Mouse (Mus musculus): ENCODE data around the gene Tspan9. TPM values are rescaled to one million over a fixed set of nuclear protein-coding genes. Genes with fewer than 3 reads are reported as not detected.

Gene Tspan9
- polyA plus RNA-seq, 2 experiments, result 134 to 151 TPM

DNA sequence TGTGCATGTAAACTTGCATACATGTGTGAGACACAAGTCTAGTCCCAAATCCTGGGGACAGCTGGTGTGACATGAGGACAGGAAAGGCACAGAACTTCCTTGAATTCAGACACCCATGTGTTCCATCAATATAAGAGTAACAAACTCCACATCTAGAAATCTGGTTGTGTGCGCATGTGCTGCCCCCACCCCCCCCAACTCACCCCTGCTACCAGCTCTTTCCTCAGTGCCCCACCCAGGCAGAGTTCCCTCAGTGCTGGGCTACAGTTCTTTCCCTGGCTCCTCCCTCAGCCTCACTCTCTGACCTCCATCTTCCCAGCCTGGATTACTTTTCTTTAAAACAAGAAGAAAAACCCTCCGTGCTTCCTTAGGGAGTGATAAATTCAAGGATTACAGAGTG lies 27.1 kb downstream of the Tspan9 start:
- Histone ChIP-seq H3K36me3 (ENCODE audit: control insufficient read depth, insufficient read depth, low read length) (peaks cover 4% of the 10 kb centered on the region; the same call in 1 of the 2 replicates), H3K27ac (replicated peaks; ENCODE audit: low read depth, low read length) (0 out of 2 replicates have a peak overlapping the region, but pooled peaks have one; percentile 63), H3K9ac (ENCODE audit: low read depth, low read length, severe bottlenecking) (no peak overlapping the region), H3K27me3 (ENCODE audit: control insufficient read depth, insufficient read depth, low read length) (no peaks in the 10 kb centered on the region), H3K4me3 (replicated peaks; ENCODE audit: low read length) (no peak overlapping the region), H3K4me2 (replicated peaks; ENCODE audit: low read depth, low read length, severe bottlenecking) (no peak overlapping the region), H3K4me1 (ENCODE audit: control insufficient read depth, insufficient read depth, low read length) (peaks cover 27% of the 10 kb centered on the region), H3K9me3 (ENCODE audit: control insufficient read depth, low read length) (no peaks in the 10 kb centered on the region)
- ATAC-seq (ENCODE audit: low FRiP score, low read depth) (peak; percentile 10; the same call in 1 of the 2 replicates), DNase-seq (ENCODE audit: low spot score) (no peak)
- 54% methylated on average over 2 of the region's 2 CpGs for WGBS
- no peak for TF ChIP-seq POLR2A (IDR thresholded peaks at IDR 0.05; ENCODE audit: borderline replicate concordance, extremely low read depth, insufficient read depth, insufficient read length)

DNA sequence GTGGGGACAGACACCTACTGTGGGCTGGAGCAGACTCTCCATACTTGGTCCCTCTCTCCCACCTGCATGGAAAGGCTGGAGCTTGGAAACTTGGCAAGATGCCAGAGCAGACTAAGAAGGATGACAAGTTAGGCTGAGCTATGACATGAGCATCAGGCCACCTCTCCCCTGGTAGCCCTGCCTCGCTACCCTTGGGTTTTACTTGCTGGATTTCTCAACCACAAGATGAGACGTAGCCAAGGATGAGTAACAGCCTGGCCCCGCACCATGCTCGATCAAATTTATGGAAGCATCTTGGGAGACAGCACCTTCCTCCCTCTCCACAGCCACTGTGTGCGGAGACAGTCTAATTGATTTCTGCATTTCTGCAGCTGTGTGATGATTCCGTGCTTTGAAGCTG lies 28.3 kb downstream of the Tspan9 start:
- no peak for ATAC-seq (ENCODE audit: low FRiP score, low read depth)
- H3K27ac ChIP-seq (replicated peaks; ENCODE audit: low read depth, low read length), result no peak overlapping the region
- H3K36me3 ChIP-seq (ENCODE audit: control insufficient read depth, insufficient read depth, low read length), result peaks cover 4% of the 10 kb centered on the region; the same call in 1 of the 2 replicates
- no peak overlapping the region for H3K9ac ChIP-seq (ENCODE audit: low read depth, low read length, severe bottlenecking)
- 81% methylated on average over 6 of the region's 6 CpGs for WGBS
- H3K4me3 ChIP-seq (replicated peaks; ENCODE audit: low read length), result no peak overlapping the region
- peaks cover 30% of the 10 kb centered on the region for H3K4me1 ChIP-seq (ENCODE audit: control insufficient read depth, insufficient read depth, low read length)
- no peak for DNase-seq (ENCODE audit: low spot score)
- H3K4me2 ChIP-seq (replicated peaks; ENCODE audit: low read depth, low read length, severe bottlenecking), result no peak overlapping the region
- no peak for TF ChIP-seq POLR2A (IDR thresholded peaks at IDR 0.05; ENCODE audit: borderline replicate concordance, extremely low read depth, insufficient read depth, insufficient read length)
- H3K9me3 ChIP-seq (ENCODE audit: control insufficient read depth, low read length), result no peaks in the 10 kb centered on the region
- no peaks in the 10 kb centered on the region for H3K27me3 ChIP-seq (ENCODE audit: control insufficient read depth, insufficient read depth, low read length)

DNA sequence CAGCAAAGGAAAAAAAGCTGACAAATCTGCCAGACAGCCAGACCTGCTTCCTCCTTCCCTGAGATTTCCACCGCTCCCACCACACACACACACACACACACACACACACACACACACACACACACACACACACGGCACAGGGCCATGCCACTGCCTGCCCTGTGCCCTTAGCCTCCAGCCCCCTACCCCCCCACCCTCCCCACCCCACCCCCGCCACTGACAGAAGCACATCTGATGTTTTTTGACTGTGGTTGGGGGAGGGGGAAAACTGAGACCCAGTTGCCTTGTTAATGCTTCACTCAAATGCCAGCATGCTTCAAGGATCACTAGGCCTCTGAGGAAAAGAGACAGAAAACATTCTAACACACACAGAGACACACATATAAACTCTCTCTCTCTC lies 30.8 kb downstream of the Tspan9 start:
- H3K9ac ChIP-seq (ENCODE audit: low read depth, low read length, severe bottlenecking), result no peak overlapping the region
- H3K36me3 ChIP-seq (ENCODE audit: control insufficient read depth, insufficient read depth, low read length), result peaks cover 4% of the 10 kb centered on the region; the same call in 1 of the 2 replicates
- H3K4me3 ChIP-seq (replicated peaks; ENCODE audit: low read length), result no peak overlapping the region
- ATAC-seq (ENCODE audit: low FRiP score, low read depth) (no peak), DNase-seq (ENCODE audit: low spot score) (no peak)
- 12% methylated on average over 2 of the region's 3 CpGs for WGBS
- H3K4me1 ChIP-seq (ENCODE audit: control insufficient read depth, insufficient read depth, low read length), result peaks cover 31% of the 10 kb centered on the region
- H3K9me3 ChIP-seq (ENCODE audit: control insufficient read depth, low read length), result no peaks in the 10 kb centered on the region
- no peak overlapping the region for H3K27ac ChIP-seq (replicated peaks; ENCODE audit: low read depth, low read length)
- no peaks in the 10 kb centered on the region for H3K27me3 ChIP-seq (ENCODE audit: control insufficient read depth, insufficient read depth, low read length)
- TF ChIP-seq POLR2A (IDR thresholded peaks at IDR 0.05; ENCODE audit: borderline replicate concordance, extremely low read depth, insufficient read depth, insufficient read length), result no peak
- no peak overlapping the region for H3K4me2 ChIP-seq (replicated peaks; ENCODE audit: low read depth, low read length, severe bottlenecking)

DNA sequence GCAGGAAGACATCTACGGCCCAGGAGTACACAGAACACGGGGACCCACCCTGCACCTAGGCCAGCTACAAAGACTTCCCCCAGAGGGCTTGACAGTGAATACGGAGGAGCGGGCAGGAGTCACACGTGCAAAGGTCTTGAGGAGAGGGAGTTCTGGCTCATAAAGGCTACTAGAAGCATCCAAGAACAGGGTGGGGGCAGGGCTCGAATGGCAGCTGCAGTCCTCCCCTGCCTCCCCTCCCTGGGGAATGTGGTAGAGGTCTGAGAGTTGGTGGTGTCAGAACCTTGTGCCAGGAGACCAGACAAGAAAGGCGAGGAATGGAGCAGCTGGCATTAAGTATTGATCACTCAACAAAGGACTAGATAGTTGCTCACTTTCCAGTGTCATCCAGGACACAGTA lies 31.6 kb downstream of the Tspan9 start:
- H3K4me1 ChIP-seq (ENCODE audit: control insufficient read depth, insufficient read depth, low read length), result peaks cover 31% of the 10 kb centered on the region
- H3K36me3 ChIP-seq (ENCODE audit: control insufficient read depth, insufficient read depth, low read length), result peaks cover 4% of the 10 kb centered on the region; the same call in 1 of the 2 replicates
- H3K4me2 ChIP-seq (replicated peaks; ENCODE audit: low read depth, low read length, severe bottlenecking), result no peak overlapping the region
- DNase-seq (ENCODE audit: low spot score), result no peak
- no peak overlapping the region for H3K9ac ChIP-seq (ENCODE audit: low read depth, low read length, severe bottlenecking)
- no peaks in the 10 kb centered on the region for H3K27me3 ChIP-seq (ENCODE audit: control insufficient read depth, insufficient read depth, low read length)
- no peak for ATAC-seq (ENCODE audit: low FRiP score, low read depth)
- H3K4me3 ChIP-seq (replicated peaks; ENCODE audit: low read length), result no peak overlapping the region
- TF ChIP-seq POLR2A (IDR thresholded peaks at IDR 0.05; ENCODE audit: borderline replicate concordance, extremely low read depth, insufficient read depth, insufficient read length), result no peak
- H3K27ac ChIP-seq (replicated peaks; ENCODE audit: low read depth, low read length), result no peak overlapping the region
- H3K9me3 ChIP-seq (ENCODE audit: control insufficient read depth, low read length), result no peaks in the 10 kb centered on the region
- WGBS, result 23% methylated on average over 7 of the region's 7 CpGs

DNA sequence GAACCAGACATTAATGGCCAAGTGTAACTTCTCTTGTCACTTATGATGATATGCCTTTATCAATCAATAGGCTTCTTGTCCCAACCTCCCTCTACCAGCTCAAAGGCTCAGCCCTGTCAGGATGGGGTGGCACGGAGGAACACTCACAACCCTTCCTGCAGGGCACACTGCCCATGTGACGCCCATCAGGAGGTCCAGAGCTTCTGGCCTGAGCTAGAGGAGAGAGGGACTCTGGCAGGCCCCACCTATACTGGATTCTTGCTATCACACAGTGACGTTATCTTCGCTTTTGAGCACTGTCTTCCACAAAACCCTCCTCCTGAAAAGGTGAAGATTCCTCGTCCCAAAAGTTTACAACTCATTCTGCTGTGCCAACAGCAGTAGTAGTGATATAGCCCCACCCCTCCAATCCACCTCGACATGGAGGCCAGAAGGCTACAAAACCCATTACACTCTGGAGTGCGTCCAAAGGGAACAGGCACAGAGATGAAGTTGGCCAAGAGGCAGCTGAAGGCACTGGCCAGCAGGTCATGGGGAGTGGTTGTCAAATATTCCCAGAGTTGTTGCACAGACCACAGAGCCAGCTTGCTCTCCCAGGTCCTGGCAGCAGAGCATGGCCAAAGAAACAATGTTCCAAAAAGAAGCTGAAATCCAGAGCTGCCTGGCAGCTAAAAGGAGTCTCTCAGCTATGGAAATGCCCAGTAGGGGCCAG lies 34.9 kb downstream of the Tspan9 start:
- H3K4me2 ChIP-seq (replicated peaks; ENCODE audit: low read depth, low read length, severe bottlenecking), result no peak overlapping the region
- no peaks in the 10 kb centered on the region for H3K36me3 ChIP-seq (ENCODE audit: control insufficient read depth, insufficient read depth, low read length)
- no peaks in the 10 kb centered on the region for H3K9me3 ChIP-seq (ENCODE audit: control insufficient read depth, low read length)
- peaks cover 56% of the 10 kb centered on the region for H3K4me1 ChIP-seq (ENCODE audit: control insufficient read depth, insufficient read depth, low read length)
- TF ChIP-seq POLR2A (IDR thresholded peaks at IDR 0.05; ENCODE audit: borderline replicate concordance, extremely low read depth, insufficient read depth, insufficient read length), result no peak
- ATAC-seq (ENCODE audit: low FRiP score, low read depth), result no peak
- H3K27me3 ChIP-seq (ENCODE audit: control insufficient read depth, insufficient read depth, low read length), result no peaks in the 10 kb centered on the region
- no peak overlapping the region for H3K4me3 ChIP-seq (replicated peaks; ENCODE audit: low read length)
- H3K9ac ChIP-seq (ENCODE audit: low read depth, low read length, severe bottlenecking), result no peak overlapping the region
- no peak for DNase-seq (ENCODE audit: low spot score)
- WGBS, result 81% methylated on average over 7 of the region's 7 CpGs
- H3K27ac ChIP-seq (replicated peaks; ENCODE audit: low read depth, low read length), result no peak overlapping the region

All from limb, embryonic 14.5 days (tissue).